Mouse (Mus musculus): Measurements from ENCODE around the gene Stx1a. TPM values are rescaled to one million over a fixed set of nuclear protein-coding genes. Genes with fewer than 3 reads are reported as not detected.
A peak's percentile ranks its signal among the peaks of the same experiment; 100 is the strongest.

The Stx1a gene
- polyA plus RNA-seq, 1 experiment = 5.1 TPM

- no peaks in the 10 kb centered on the region for H3K36me3 ChIP-seq (ENCODE audit: control insufficient read depth, insufficient read depth, low read length)
- H3K27me3 ChIP-seq (ENCODE audit: control insufficient read depth, insufficient read depth, low read length) = no peaks in the 10 kb centered on the region
Measured at GRCm38 (mm10) chr5:135073349-135074150, 50.3 kb downstream of the Stx1a start.

DNA sequence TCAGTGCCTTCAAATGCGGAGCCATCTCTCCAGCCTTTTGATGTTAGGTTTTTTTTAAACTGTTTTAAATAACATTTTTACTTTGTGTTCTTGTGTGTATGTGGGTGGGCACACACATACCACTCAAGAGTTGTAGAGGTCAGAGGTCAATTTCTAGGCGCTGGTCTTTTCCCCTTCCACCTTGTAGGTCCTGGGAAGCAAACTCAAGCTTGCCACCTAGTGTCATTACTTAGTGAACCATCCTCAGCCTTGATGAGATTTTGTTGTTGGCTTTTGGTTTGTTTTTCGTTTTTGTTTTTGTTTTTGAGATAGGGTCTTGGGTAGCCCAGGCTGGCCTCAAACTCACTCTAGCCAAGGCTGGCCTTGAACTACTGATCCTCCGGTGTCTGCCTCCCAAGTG, 52.4 kb downstream of the Stx1a start:
- Histone ChIP-seq H3K27me3 (ENCODE audit: control insufficient read depth, insufficient read depth, low read length) (no peaks in the 10 kb centered on the region), H3K4me1 (ENCODE audit: control insufficient read depth, insufficient read depth, insufficient read length, low read length) (peaks cover 13% of the 10 kb centered on the region), H3K27ac (ENCODE audit: insufficient read depth, low read depth, low read length) (no peak overlapping the region), H3K36me3 (ENCODE audit: control insufficient read depth, insufficient read depth, low read length) (no peaks in the 10 kb centered on the region), H3K4me3 (ENCODE audit: low read depth, low read length) (no peak overlapping the region)
- 65% methylated on average over 4 of the region's 4 CpGs for WGBS
- TF ChIP-seq POLR2A (IDR thresholded peaks at IDR 0.05; ENCODE audit: low read depth, low read length) (no peak), CTCF (IDR thresholded peaks at IDR 0.05; ENCODE audit: extremely low read depth, insufficient read length, insufficient replicate concordance, low read depth, low read length) (no peak)

More at GRCm38 (mm10) chr5:135073349-135074150, 50.3 kb downstream of the Stx1a start:
- 69% methylated on average over 26 of the region's 26 CpGs for WGBS
- peaks cover 11% of the 10 kb centered on the region for H3K4me1 ChIP-seq (ENCODE audit: control insufficient read depth, insufficient read depth, insufficient read length, low read length)
- TF ChIP-seq POLR2A (IDR thresholded peaks at IDR 0.05; ENCODE audit: low read depth, low read length) (no peak), CTCF (IDR thresholded peaks at IDR 0.05; ENCODE audit: extremely low read depth, insufficient read length, insufficient replicate concordance, low read depth, low read length) (no peak)
- H3K27ac ChIP-seq (ENCODE audit: insufficient read depth, low read depth, low read length) = no peak overlapping the region
- H3K4me3 ChIP-seq (ENCODE audit: low read depth, low read length) = no peak overlapping the region

DNA sequence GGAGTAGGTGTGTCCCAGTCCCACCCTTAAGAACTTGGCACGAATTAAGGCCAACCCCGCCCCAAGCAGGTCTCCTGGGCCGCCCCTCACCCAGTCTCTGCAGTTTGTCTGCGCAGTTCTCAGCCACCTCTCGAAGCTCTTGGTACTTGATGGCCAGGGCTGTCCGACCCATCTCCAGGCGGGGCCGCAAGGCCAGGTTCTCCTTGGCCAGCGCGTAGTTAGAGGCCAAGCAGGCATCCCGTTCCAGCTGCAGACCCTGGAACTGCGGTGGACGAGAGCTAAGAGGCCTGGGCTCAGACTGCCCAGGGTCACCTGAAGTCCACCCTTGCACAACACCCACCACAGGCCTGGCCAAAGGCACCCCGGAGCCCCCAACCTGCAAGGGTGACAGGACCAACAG, 53.1 kb downstream of the Stx1a start:
- H3K27me3 ChIP-seq (ENCODE audit: control insufficient read depth, insufficient read depth, low read length) = no peaks in the 10 kb centered on the region
- TF ChIP-seq POLR2A (IDR thresholded peaks at IDR 0.05; ENCODE audit: low read depth, low read length) (no peak), CTCF (IDR thresholded peaks at IDR 0.05; ENCODE audit: extremely low read depth, insufficient read length, insufficient replicate concordance, low read depth, low read length) (no peak)
- no peak overlapping the region for H3K4me3 ChIP-seq (ENCODE audit: low read depth, low read length)
- no peak overlapping the region for H3K27ac ChIP-seq (ENCODE audit: insufficient read depth, low read depth, low read length)
- WGBS = 68% methylated on average over 14 of the region's 14 CpGs
- no peaks in the 10 kb centered on the region for H3K36me3 ChIP-seq (ENCODE audit: control insufficient read depth, insufficient read depth, low read length)
- H3K4me1 ChIP-seq (ENCODE audit: control insufficient read depth, insufficient read depth, insufficient read length, low read length) = peaks cover 14% of the 10 kb centered on the region

- TF ChIP-seq POLR2A (IDR thresholded peaks at IDR 0.05; ENCODE audit: low read depth, low read length) (no peak), CTCF (IDR thresholded peaks at IDR 0.05; ENCODE audit: extremely low read depth, insufficient read length, insufficient replicate concordance, low read depth, low read length) (no peak)
- peaks cover 14% of the 10 kb centered on the region for H3K4me1 ChIP-seq (ENCODE audit: control insufficient read depth, insufficient read depth, insufficient read length, low read length)
- H3K27me3 ChIP-seq (ENCODE audit: control insufficient read depth, insufficient read depth, low read length) = no peaks in the 10 kb centered on the region
- no peak overlapping the region for H3K27ac ChIP-seq (ENCODE audit: insufficient read depth, low read depth, low read length)
- peak overlapping the region; percentile 41 for H3K4me3 ChIP-seq (ENCODE audit: low read depth, low read length)
- no peaks in the 10 kb centered on the region for H3K36me3 ChIP-seq (ENCODE audit: control insufficient read depth, insufficient read depth, low read length)
- WGBS = 17% methylated on average over 14 of the region's 14 CpGs
Measured at GRCm38 (mm10) chr5:135076931-135077505, 53.7 kb downstream of the Stx1a start.

DNA sequence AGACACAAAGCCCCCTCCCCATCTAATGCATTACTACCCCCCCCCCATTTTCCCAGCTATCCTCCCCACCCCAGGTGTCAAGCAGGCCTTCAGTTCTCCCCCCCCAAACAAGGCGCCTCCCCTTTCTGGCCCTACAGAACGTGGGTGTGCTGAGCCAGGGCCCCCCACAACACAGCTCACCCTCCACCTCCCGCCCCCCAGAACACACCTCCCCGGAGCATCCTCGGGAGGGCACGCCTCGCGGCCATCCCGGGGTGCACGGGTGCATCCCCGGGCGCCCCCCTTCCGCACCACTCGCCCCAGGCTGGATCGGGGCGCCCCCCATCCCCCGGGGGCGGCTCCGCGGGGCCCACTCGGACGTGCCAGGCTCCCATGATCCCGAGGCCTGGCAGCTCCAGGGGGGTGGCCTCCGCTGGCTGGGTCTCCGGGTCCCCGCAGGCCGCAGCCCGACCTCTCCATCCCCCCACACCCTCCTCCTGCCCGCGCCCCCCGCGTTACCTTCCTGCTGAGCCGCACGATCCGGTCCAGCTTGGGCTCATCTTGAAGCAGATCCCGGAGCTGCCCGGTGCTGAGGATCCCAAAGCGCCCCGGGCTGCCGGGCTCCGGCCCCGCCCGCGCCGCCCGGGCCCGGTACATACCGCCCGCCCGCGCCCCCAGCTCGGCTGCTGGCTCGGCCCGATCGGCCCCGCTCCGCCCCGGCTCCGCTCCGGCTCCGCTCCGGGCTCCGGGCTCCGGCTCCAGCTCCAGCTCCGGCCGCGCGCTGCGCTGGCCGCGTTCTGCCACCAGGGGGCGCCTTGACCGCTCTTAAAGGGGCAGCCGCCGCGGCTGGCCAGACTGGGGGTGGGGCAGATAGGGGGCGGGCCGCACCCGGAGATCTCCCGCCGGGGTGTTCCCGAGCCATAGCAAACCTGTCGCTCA, 54.5 kb downstream of the Stx1a start, which contains the start of gene Vps37d:
Gene Vps37d, minus strand, starts transcription at position 703 of the 918 bp plus-strand sequence.
- no peaks in the 10 kb centered on the region for H3K36me3 ChIP-seq (ENCODE audit: control insufficient read depth, insufficient read depth, low read length)
- H3K27me3 ChIP-seq (ENCODE audit: control insufficient read depth, insufficient read depth, low read length) = no peaks in the 10 kb centered on the region
- H3K4me1 ChIP-seq (ENCODE audit: control insufficient read depth, insufficient read depth, insufficient read length, low read length) = peaks cover 14% of the 10 kb centered on the region
- H3K27ac ChIP-seq (ENCODE audit: insufficient read depth, low read depth, low read length) = no peak within 1 kb of the TSS
- TF ChIP-seq CTCF (IDR thresholded peaks at IDR 0.05; ENCODE audit: extremely low read depth, insufficient read length, insufficient replicate concordance, low read depth, low read length) (peak; percentile 74), POLR2A (IDR thresholded peaks at IDR 0.05; ENCODE audit: low read depth, low read length) (no peak)
- H3K4me3 ChIP-seq (ENCODE audit: low read depth, low read length) = peak within 1 kb of the TSS; percentile 70
- WGBS = 1% methylated on average over 75 of the region's 83 CpGs

DNA sequence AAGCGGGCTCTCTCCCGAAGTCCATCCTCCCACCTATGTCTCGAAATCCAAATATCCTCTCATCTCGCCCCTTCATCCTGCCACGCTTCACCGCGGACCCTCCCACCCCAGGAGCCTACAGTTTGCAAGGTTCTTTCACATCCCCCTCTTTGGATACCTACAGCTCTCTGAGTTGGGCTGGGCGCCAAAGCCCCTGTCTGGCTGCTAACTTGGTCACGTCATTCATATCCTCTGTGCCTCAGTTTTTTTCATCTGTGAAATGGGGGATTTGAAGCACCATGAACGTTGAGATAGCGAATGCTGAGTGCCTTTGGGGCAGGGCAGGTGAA, 55.2 kb downstream of the Stx1a start:
- H3K4me3 ChIP-seq (ENCODE audit: low read depth, low read length) = peak overlapping the region; percentile 70
- H3K4me1 ChIP-seq (ENCODE audit: control insufficient read depth, insufficient read depth, insufficient read length, low read length) = peaks cover 14% of the 10 kb centered on the region
- no peak overlapping the region for H3K27ac ChIP-seq (ENCODE audit: insufficient read depth, low read depth, low read length)
- no peaks in the 10 kb centered on the region for H3K27me3 ChIP-seq (ENCODE audit: control insufficient read depth, insufficient read depth, low read length)
- no peaks in the 10 kb centered on the region for H3K36me3 ChIP-seq (ENCODE audit: control insufficient read depth, insufficient read depth, low read length)
- no peak for TF ChIP-seq POLR2A (IDR thresholded peaks at IDR 0.05; ENCODE audit: low read depth, low read length)
- WGBS = 2% methylated on average over 11 of the region's 11 CpGs

DNA sequence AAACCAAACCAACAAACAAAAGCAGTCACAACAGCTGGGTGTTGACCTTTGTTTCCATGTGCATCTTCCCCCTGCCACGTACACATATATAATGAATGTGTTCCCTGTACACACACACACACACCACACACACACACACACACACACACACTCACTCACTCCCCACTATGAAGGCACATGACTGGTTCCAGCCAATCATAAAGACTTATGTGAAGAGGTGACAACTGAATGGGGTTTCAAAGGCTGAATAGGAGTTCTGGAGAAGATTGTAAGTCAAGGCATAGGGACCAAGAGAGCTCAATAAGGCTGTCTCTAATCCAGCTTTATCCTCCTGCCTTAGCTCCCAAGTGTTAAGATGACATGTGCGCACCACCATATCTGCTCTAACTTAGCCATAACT, 56.3 kb downstream of the Stx1a start:
- H3K27ac ChIP-seq (ENCODE audit: insufficient read depth, low read depth, low read length) = no peak overlapping the region
- 89% methylated on average over 2 of the region's 2 CpGs for WGBS

More for the DNA sequence above, 56.3 kb downstream of the Stx1a start:
- Histone ChIP-seq H3K4me1 (ENCODE audit: control insufficient read depth, insufficient read depth, insufficient read length, low read length) (peaks cover 14% of the 10 kb centered on the region), H3K27me3 (ENCODE audit: control insufficient read depth, insufficient read depth, low read length) (no peaks in the 10 kb centered on the region), H3K4me3 (ENCODE audit: low read depth, low read length) (no peak overlapping the region), H3K36me3 (ENCODE audit: control insufficient read depth, insufficient read depth, low read length) (no peaks in the 10 kb centered on the region)
- no peak for TF ChIP-seq POLR2A (IDR thresholded peaks at IDR 0.05; ENCODE audit: low read depth, low read length)
- TF ChIP-seq CTCF (IDR thresholded peaks at IDR 0.05; ENCODE audit: extremely low read depth, insufficient read length, insufficient replicate concordance, low read depth, low read length) = no peak
